Mouse (Mus musculus): ENCODE measurements around the gene Pou2f2. TPM values are rescaled to one million over a fixed set of nuclear protein-coding genes. Genes with fewer than 3 reads are reported as not detected.

The Pou2f2 gene
- polyA plus RNA-seq, 1 experiment from 2014 or later, result 4.2 TPM

DNA sequence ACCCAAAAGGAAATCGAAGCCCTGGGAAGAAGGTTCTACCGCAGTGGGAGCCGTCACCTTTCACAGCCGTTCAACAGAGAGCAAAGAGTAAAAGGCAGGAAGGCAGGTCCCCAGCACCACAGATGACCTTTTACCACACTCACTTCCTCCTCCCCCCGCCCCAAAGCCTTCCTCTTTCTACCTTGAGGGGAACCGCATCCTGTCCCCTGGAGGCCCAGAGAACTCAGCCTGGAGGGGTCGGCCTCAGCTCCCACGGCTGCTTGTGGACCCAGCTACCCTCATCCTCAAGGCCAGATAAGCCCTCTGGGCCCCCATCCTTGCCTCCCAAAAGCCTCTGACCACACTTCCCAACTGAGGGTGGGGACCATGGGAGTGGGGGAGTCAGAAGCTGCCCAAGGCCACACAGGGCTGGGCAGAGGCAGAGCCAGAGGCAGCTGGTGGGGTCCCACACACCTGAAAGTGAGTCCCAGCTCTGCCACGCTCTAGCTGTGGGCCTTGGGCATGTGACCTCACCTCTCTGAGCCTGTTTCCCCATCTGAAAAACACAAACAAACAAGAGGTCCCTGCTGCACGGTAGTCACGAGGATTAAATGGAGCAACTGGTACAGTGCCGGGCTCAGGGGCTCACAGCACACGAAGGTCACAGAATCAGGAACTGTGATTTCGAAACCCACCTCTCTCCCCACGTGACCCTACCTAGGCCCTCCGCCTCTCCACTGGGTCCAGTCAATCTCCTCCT is 26.0 kb upstream of the Pou2f2 start:
- H3K9me3 ChIP-seq (replicated peaks; ENCODE audit: control insufficient read depth, low read length), result no peaks in the 10 kb centered on the region
- H3K36me3 ChIP-seq (replicated peaks; ENCODE audit: control insufficient read depth, insufficient read depth, low read depth, low read length), result no peaks in the 10 kb centered on the region; the same call in 1 of the 2 replicates
- no peaks in the 10 kb centered on the region for H3K4me1 ChIP-seq (ENCODE audit: control insufficient read depth, insufficient read depth, low read length)
- 73% methylated on average over 16 of the region's 16 CpGs for WGBS
- no peak overlapping the region; the same call in 1 of the 2 replicates for H3K9ac ChIP-seq (replicated peaks; ENCODE audit: low read length)
- no peak overlapping the region for H3K27ac ChIP-seq (replicated peaks; ENCODE audit: low read depth, low read length)
- H3K4me2 ChIP-seq (ENCODE audit: low read depth, low read length), result no peak overlapping the region
- ATAC-seq (replicated peaks; ENCODE audit: insufficient number of reproducible peaks, low FRiP score, low TSS enrichment, low read depth), result no peak
- H3K27me3 ChIP-seq (ENCODE audit: control insufficient read depth, insufficient read depth, low read length), result no peaks in the 10 kb centered on the region
- H3K4me3 ChIP-seq (ENCODE audit: low read depth, low read length), result no peak overlapping the region
- DNase-seq (ENCODE audit: low spot score), result no peak

DNA sequence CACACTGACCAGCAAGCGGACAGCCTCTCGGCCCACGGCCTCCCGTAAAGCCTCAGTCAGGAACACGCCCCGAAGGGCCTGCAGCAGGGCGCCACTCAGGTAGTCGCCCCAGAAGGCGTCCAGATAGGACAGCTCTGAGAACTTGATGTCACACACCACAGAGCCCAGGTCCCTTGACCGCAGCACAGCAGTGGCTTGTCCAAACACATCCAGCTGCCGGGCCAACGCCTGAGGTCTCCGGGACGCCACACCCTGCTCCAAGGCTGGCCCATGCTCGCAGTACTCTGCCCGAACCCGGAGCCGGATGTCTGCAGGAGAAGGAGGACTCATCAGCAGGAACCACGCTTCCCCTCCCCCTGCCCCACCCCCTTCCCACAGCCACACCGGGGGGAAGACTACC is 24.1 kb upstream of the Pou2f2 start:
- WGBS, result 91% methylated on average over 19 of the region's 20 CpGs
- no peak overlapping the region for H3K27ac ChIP-seq (replicated peaks; ENCODE audit: low read depth, low read length)
- H3K9me3 ChIP-seq (replicated peaks; ENCODE audit: control insufficient read depth, low read length), result no peaks in the 10 kb centered on the region
- no peak overlapping the region for H3K4me2 ChIP-seq (ENCODE audit: low read depth, low read length)
- no peaks in the 10 kb centered on the region for H3K4me1 ChIP-seq (ENCODE audit: control insufficient read depth, insufficient read depth, low read length)
- no peak for ATAC-seq (replicated peaks; ENCODE audit: insufficient number of reproducible peaks, low FRiP score, low TSS enrichment, low read depth)
- H3K9ac ChIP-seq (replicated peaks; ENCODE audit: low read length), result no peak overlapping the region
- H3K36me3 ChIP-seq (replicated peaks; ENCODE audit: control insufficient read depth, insufficient read depth, low read depth, low read length), result no peaks in the 10 kb centered on the region; the same call in 1 of the 2 replicates
- no peak for DNase-seq (ENCODE audit: low spot score)
- no peaks in the 10 kb centered on the region for H3K27me3 ChIP-seq (ENCODE audit: control insufficient read depth, insufficient read depth, low read length)
- no peak overlapping the region for H3K4me3 ChIP-seq (ENCODE audit: low read depth, low read length)

DNA sequence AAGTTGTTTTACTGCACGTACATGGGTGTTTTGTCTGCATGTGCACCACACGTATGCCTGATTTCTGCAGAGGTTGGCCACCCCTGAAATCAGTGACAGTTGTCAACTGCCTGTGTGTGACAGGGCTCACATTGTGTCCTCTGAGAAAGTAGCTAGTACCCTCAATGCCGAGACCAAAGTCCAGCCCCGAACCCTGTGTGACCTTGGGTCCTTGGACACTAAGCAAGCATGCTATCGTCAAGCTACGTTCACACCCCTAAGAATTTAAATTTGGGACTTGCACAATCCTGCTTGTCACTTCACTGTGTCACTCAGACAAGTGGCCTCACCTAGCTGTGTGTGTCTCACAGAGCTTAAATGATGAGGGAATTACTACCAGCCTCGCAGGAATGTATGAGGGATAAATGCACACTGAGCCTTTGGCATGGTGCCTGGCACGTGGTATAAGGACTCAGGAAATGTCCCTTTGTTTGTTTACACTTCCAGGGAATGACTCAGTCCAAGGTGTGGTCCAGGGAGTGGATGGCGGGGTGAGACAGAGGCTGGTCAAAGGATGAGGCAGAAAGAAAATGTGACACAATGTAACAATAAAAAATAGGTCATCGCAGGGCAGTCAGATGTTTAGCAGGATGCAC is 18.0 kb upstream of the Pou2f2 start:
- H3K27ac ChIP-seq (replicated peaks; ENCODE audit: low read depth, low read length), result no peak overlapping the region
- no peaks in the 10 kb centered on the region for H3K9me3 ChIP-seq (replicated peaks; ENCODE audit: control insufficient read depth, low read length)
- DNase-seq (ENCODE audit: low spot score) (no peak), ATAC-seq (replicated peaks; ENCODE audit: insufficient number of reproducible peaks, low FRiP score, low TSS enrichment, low read depth) (no peak)
- no peaks in the 10 kb centered on the region for H3K4me1 ChIP-seq (ENCODE audit: control insufficient read depth, insufficient read depth, low read length)
- H3K4me3 ChIP-seq (ENCODE audit: low read depth, low read length), result no peak overlapping the region
- H3K36me3 ChIP-seq (replicated peaks; ENCODE audit: control insufficient read depth, insufficient read depth, low read depth, low read length), result no peaks in the 10 kb centered on the region
- no peak overlapping the region for H3K9ac ChIP-seq (replicated peaks; ENCODE audit: low read length)
- WGBS, result 68% methylated on average over 10 of the region's 10 CpGs
- H3K4me2 ChIP-seq (ENCODE audit: low read depth, low read length), result no peak overlapping the region
- H3K27me3 ChIP-seq (ENCODE audit: control insufficient read depth, insufficient read depth, low read length), result no peaks in the 10 kb centered on the region

DNA sequence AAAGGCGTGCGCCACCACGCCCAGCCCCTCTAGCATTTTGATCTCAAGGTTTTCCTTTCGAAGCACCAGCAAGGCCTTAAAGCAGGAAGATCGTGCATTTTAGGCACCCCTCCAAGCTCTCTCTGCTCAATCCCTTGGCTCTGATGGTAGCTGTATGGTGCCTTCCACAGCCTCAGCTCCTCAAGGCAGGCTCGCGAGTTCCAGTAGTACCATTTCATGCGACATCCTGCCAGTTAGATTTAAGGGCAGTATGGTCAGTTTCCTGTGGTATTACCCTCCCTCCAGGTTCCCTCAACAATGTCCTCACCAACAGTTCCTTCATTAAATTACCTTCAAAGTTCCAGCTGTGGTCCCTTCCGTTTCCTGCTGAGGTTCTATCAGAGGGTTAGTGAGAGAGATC is 16.6 kb upstream of the Pou2f2 start:
- no peak overlapping the region for H3K4me2 ChIP-seq (ENCODE audit: low read depth, low read length)
- H3K27ac ChIP-seq (replicated peaks; ENCODE audit: low read depth, low read length), result no peak overlapping the region
- H3K9ac ChIP-seq (replicated peaks; ENCODE audit: low read length), result no peak overlapping the region
- H3K27me3 ChIP-seq (ENCODE audit: control insufficient read depth, insufficient read depth, low read length), result no peaks in the 10 kb centered on the region
- H3K9me3 ChIP-seq (replicated peaks; ENCODE audit: control insufficient read depth, low read length), result no peaks in the 10 kb centered on the region
- no peaks in the 10 kb centered on the region for H3K36me3 ChIP-seq (replicated peaks; ENCODE audit: control insufficient read depth, insufficient read depth, low read depth, low read length)
- 85% methylated on average over 9 of the region's 9 CpGs for WGBS
- ATAC-seq (replicated peaks; ENCODE audit: insufficient number of reproducible peaks, low FRiP score, low TSS enrichment, low read depth) (no peak), DNase-seq (ENCODE audit: low spot score) (no peak)
- H3K4me1 ChIP-seq (ENCODE audit: control insufficient read depth, insufficient read depth, low read length), result no peaks in the 10 kb centered on the region
- no peak overlapping the region for H3K4me3 ChIP-seq (ENCODE audit: low read depth, low read length)

DNA sequence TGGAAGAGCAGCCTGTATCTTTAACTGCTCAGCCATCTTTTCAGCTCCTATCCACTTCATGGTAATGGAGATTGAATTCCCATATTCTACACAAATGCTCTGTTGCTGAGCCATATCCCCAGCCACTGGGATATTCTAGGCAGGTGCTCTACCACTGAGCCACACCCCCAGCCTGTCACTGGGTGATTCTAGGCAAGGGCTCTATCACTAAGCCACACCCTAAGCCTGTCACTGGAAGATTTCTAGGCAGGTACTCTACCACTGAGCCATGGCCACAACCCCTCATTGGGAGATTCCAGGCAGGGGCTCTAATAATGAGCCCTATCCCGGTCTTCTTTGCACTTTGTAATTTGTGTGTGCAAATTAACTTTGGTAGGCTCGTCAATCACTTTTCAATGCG is 15.6 kb upstream of the Pou2f2 start:
- DNase-seq (ENCODE audit: low spot score), result no peak
- no peak overlapping the region for H3K27ac ChIP-seq (replicated peaks; ENCODE audit: low read depth, low read length)
- H3K27me3 ChIP-seq (ENCODE audit: control insufficient read depth, insufficient read depth, low read length), result no peaks in the 10 kb centered on the region
- no peak for ATAC-seq (replicated peaks; ENCODE audit: insufficient number of reproducible peaks, low FRiP score, low TSS enrichment, low read depth)
- H3K36me3 ChIP-seq (replicated peaks; ENCODE audit: control insufficient read depth, insufficient read depth, low read depth, low read length), result no peaks in the 10 kb centered on the region
- H3K4me1 ChIP-seq (ENCODE audit: control insufficient read depth, insufficient read depth, low read length), result no peaks in the 10 kb centered on the region
- H3K9ac ChIP-seq (replicated peaks; ENCODE audit: low read length), result no peak overlapping the region
- H3K9me3 ChIP-seq (replicated peaks; ENCODE audit: control insufficient read depth, low read length), result no peaks in the 10 kb centered on the region
- no peak overlapping the region for H3K4me2 ChIP-seq (ENCODE audit: low read depth, low read length)
- no peak overlapping the region for H3K4me3 ChIP-seq (ENCODE audit: low read depth, low read length)
- 72% methylated on average over 3 of the region's 3 CpGs for WGBS

DNA sequence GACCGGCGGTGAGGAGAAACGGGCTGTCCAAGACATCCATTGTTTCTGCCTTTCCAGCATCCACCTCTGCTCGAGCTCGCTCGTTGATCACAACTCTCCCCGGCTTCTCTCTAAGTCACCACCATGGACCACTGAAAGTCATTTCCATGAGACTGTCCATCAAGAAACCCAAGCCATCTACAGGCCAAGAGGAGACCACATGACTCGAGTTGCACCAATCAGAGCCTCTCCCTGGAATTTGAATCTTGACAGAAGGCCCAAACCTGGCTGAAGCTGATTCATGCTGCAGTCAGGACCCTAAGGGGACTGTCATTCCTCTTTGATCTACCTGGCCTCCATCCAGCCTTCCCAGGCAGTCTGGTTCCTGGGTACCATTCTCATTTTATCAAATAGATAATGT is 12.6 kb upstream of the Pou2f2 start:
- ATAC-seq (replicated peaks; ENCODE audit: insufficient number of reproducible peaks, low FRiP score, low TSS enrichment, low read depth) (no peak), DNase-seq (ENCODE audit: low spot score) (no peak)
- Histone ChIP-seq H3K27me3 (ENCODE audit: control insufficient read depth, insufficient read depth, low read length) (no peaks in the 10 kb centered on the region), H3K4me1 (ENCODE audit: control insufficient read depth, insufficient read depth, low read length) (no peaks in the 10 kb centered on the region), H3K4me3 (ENCODE audit: low read depth, low read length) (no peak overlapping the region), H3K4me2 (ENCODE audit: low read depth, low read length) (no peak overlapping the region), H3K27ac (replicated peaks; ENCODE audit: low read depth, low read length) (no peak overlapping the region), H3K9ac (replicated peaks; ENCODE audit: low read length) (no peak overlapping the region), H3K9me3 (replicated peaks; ENCODE audit: control insufficient read depth, low read length) (no peaks in the 10 kb centered on the region), H3K36me3 (replicated peaks; ENCODE audit: control insufficient read depth, insufficient read depth, low read depth, low read length) (no peaks in the 10 kb centered on the region)
- 81% methylated on average over 8 of the region's 8 CpGs for WGBS

DNA sequence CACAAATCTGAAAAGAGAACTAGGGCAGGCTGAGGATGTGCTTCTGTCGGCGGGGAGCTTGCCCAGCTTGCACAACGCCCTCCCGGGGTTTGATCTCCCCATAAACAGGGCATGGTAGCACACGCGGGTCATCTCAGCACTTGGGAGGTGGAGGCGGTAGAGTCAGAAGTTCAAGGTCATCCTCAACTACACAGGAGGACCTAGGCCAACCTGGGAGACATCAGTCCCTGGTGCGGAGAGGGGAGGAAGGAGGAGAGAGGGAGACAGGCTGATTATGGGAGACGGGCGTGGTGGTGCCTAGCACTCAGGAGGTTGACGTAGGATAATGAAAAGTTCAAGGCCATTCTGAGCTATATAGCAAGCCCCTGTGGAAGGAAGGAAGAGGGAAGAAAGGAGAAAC is 11.3 kb upstream of the Pou2f2 start:
- H3K27me3 ChIP-seq (ENCODE audit: control insufficient read depth, insufficient read depth, low read length), result no peaks in the 10 kb centered on the region
- no peak for DNase-seq (ENCODE audit: low spot score)
- no peak for ATAC-seq (replicated peaks; ENCODE audit: insufficient number of reproducible peaks, low FRiP score, low TSS enrichment, low read depth)
- H3K9me3 ChIP-seq (replicated peaks; ENCODE audit: control insufficient read depth, low read length), result no peaks in the 10 kb centered on the region
- 87% methylated on average over 11 of the region's 11 CpGs for WGBS
- H3K4me2 ChIP-seq (ENCODE audit: low read depth, low read length), result no peak overlapping the region
- H3K4me3 ChIP-seq (ENCODE audit: low read depth, low read length), result no peak overlapping the region
- no peaks in the 10 kb centered on the region for H3K36me3 ChIP-seq (replicated peaks; ENCODE audit: control insufficient read depth, insufficient read depth, low read depth, low read length)
- no peak overlapping the region for H3K27ac ChIP-seq (replicated peaks; ENCODE audit: low read depth, low read length)
- H3K4me1 ChIP-seq (ENCODE audit: control insufficient read depth, insufficient read depth, low read length), result no peaks in the 10 kb centered on the region
- no peak overlapping the region for H3K9ac ChIP-seq (replicated peaks; ENCODE audit: low read length)
